Mouse (Mus musculus) heart, adult 2 months (tissue): Measurements from ENCODE around the gene Tbc1d19.

Source experiments
- EP300 ChIP-seq: fragments of 200-500 bp; IDR thresholded peaks from 2 replicates; pipeline ENCODE4 v1.6.1; 2011; ENCODE audit warnings: low read depth, low read length, control low read depth; ENCODE audit not compliant: insufficient read depth
- POLR2A ChIP-seq: fragments of 200-500 bp; IDR thresholded peaks from 2 replicates; pipeline ENCODE4 v1.6.1; 2011; ENCODE audit warnings: mild to moderate bottlenecking, low read depth, low read length, control low read depth; ENCODE audit not compliant: insufficient read depth

GRCm38 (mm10) chr5:53927886-53928285 lies 118.5 kb downstream of the Tbc1d19 start:
- TF ChIP-seq POLR2A (no peak), EP300 (no peak)
